29 mouse cellular contexts compared by ENCODE assay signal in genomic region chr2:59364156-59364842, GRCm38 (mm10).
DNase-seq lines count a peak whose midpoint lies in the region; ATAC-seq and TF ChIP-seq lines count a peak whose summit lies in the region.
"Had no signal": no experiment of that assay in that cellular context is flagged by ENCODE, and none has a peak within 500 bp of the region (broad histone marks: within the 10 kb centered on the region; RNA-seq: fewer than 3 reads in every experiment).

No protein-coding gene starts in this region.

- no peaks in the 10 kb centered on the region for H3K9me3 ChIP-seq in heart, embryonic 11.5 days (replicated peaks; ENCODE audit: control insufficient read depth, low read length)
- no peaks in the 10 kb centered on the region for H3K9me3 ChIP-seq in heart, postnatal 0 days (replicated peaks; ENCODE audit: control insufficient read depth, low read length)
- H3K9me3 ChIP-seq: embryonic facial prominence, embryonic 12.5 days; forebrain, embryonic 12.5 days; hindbrain, embryonic 10.5 days; kidney, embryonic 15.5 days; limb, embryonic 13.5 days; liver, embryonic 13.5 days; neural tube, embryonic 15.5 days had no signal

- peaks cover 13% of the 10 kb centered on the region; the same call in 1 of the 2 replicates for H3K4me1 ChIP-seq in heart, embryonic 11.5 days (ENCODE audit: control insufficient read depth, insufficient read depth, low read length)
- peaks cover 13% of the 10 kb centered on the region; the same call in 1 of the 2 replicates for H3K4me1 ChIP-seq in heart, postnatal 0 days (ENCODE audit: control insufficient read depth, insufficient read depth)
- H3K4me1 ChIP-seq: kidney, embryonic 15.5 days; liver, embryonic 13.5 days had no signal

- ATAC-seq in heart, embryonic 11.5 days (replicated peaks; ENCODE audit: insufficient number of reproducible peaks, low FRiP score, low TSS enrichment) = no peak
- no peak for ATAC-seq in heart, postnatal 0 days (ENCODE audit: insufficient read depth, low read depth)
- ATAC-seq: hindbrain, postnatal 0 days had no signal

- no peak for TF ChIP-seq EP300 in heart, postnatal 0 days (IDR thresholded peaks at IDR 0.05; ENCODE audit: low read depth)

- H3K4me2 ChIP-seq in heart, embryonic 11.5 days = no peak overlapping the region
- H3K4me2 ChIP-seq in heart, postnatal 0 days (ENCODE audit: low read depth, low read length) = no peak overlapping the region
- peak overlapping the region; percentile 37 for H3K4me2 ChIP-seq in myocyte (ENCODE audit: low read depth)
- H3K4me2 ChIP-seq: embryonic facial prominence, embryonic 12.5 days; forebrain, embryonic 12.5 days; kidney, embryonic 15.5 days; limb, embryonic 13.5 days; liver, embryonic 13.5 days; lung, embryonic 14.5 days; neural tube, embryonic 15.5 days had no signal

- no peak for TF ChIP-seq POLR2A in myocyte (IDR thresholded peaks at IDR 0.05; ENCODE audit: insufficient read length, low read depth)

- H3K9ac ChIP-seq in heart, embryonic 11.5 days (ENCODE audit: low read depth, low read length) = no peak overlapping the region
- H3K9ac ChIP-seq in heart, postnatal 0 days (replicated peaks; ENCODE audit: low read depth, low read length) = no peak overlapping the region
- H3K9ac ChIP-seq: embryonic facial prominence, embryonic 12.5 days; forebrain, embryonic 12.5 days; kidney, embryonic 15.5 days; limb, embryonic 13.5 days; liver, embryonic 13.5 days; lung, embryonic 14.5 days; neural tube, embryonic 15.5 days had no signal

- H3K27me3 ChIP-seq in heart, embryonic 11.5 days (ENCODE audit: control insufficient read depth, insufficient read depth, low read length) = no peaks in the 10 kb centered on the region
- H3K27me3 ChIP-seq in heart, postnatal 0 days (ENCODE audit: control insufficient read depth, insufficient read depth, low read length) = no peaks in the 10 kb centered on the region
- no peaks in the 10 kb centered on the region for H3K27me3 ChIP-seq in myocyte (ENCODE audit: control insufficient read depth, insufficient read depth, insufficient read length)
- H3K27me3 ChIP-seq: embryonic facial prominence, embryonic 12.5 days; forebrain, embryonic 12.5 days; kidney, embryonic 15.5 days; limb, embryonic 13.5 days; liver, embryonic 13.5 days; megakaryocyte, embryonic 14.5 days; neural tube, embryonic 15.5 days had no signal

- WGBS in heart, embryonic 11.5 days (ENCODE audit: insufficient replicate concordance) = 62% methylated on average over 3 of the region's 3 CpGs
- 42% methylated on average over 3 of the region's 3 CpGs for WGBS in heart, postnatal 0 days

- H3K27ac ChIP-seq in heart, embryonic 11.5 days (ENCODE audit: low read depth, low read length) = peak overlapping the region; percentile 50
- H3K27ac ChIP-seq in heart, postnatal 0 days (ENCODE audit: low read depth) = peak overlapping the region; percentile 48; the same call in 1 of the 2 replicates
- H3K27ac ChIP-seq: embryonic facial prominence, embryonic 12.5 days; forebrain, embryonic 12.5 days; hindbrain, embryonic 10.5 days; hindbrain, postnatal 0 days; kidney, embryonic 15.5 days; limb, embryonic 13.5 days; liver, embryonic 13.5 days; neural tube, embryonic 15.5 days had no signal

- TF ChIP-seq CTCF in heart, postnatal 0 days (IDR thresholded peaks at IDR 0.05; ENCODE audit: low read depth) = no peak

- no peaks in the 10 kb centered on the region for H3K36me3 ChIP-seq in heart, embryonic 11.5 days (ENCODE audit: control insufficient read depth, insufficient read depth, low read length)
- no peaks in the 10 kb centered on the region for H3K36me3 ChIP-seq in heart, postnatal 0 days (replicated peaks; ENCODE audit: control insufficient read depth, insufficient read depth, low read length)
- H3K36me3 ChIP-seq in myocyte (ENCODE audit: control insufficient read depth, insufficient read depth) = no peaks in the 10 kb centered on the region
- H3K36me3 ChIP-seq: embryonic facial prominence, embryonic 12.5 days; forebrain, embryonic 12.5 days; hindbrain, embryonic 10.5 days; kidney, embryonic 15.5 days; limb, embryonic 13.5 days; liver, embryonic 13.5 days; neural tube, embryonic 15.5 days had no signal

- no peaks in the 10 kb centered on the region for H3K79me2 ChIP-seq in myocyte (ENCODE audit: control insufficient read depth, insufficient read depth)

- no peak overlapping the region for H3K4me3 ChIP-seq in heart, embryonic 11.5 days (ENCODE audit: low read depth, low read length)
- H3K4me3 ChIP-seq in heart, postnatal 0 days (ENCODE audit: low read depth, low read length) = no peak overlapping the region
- no peak overlapping the region for H3K4me3 ChIP-seq in myocyte
- H3K4me3 ChIP-seq: embryonic facial prominence, embryonic 12.5 days; erythroblast, embryonic 14.5 days; forebrain, embryonic 12.5 days; hindbrain, embryonic 10.5 days; kidney, embryonic 15.5 days; limb, embryonic 13.5 days; liver, embryonic 13.5 days; megakaryocyte, embryonic 14.5 days; neural tube, embryonic 15.5 days had no signal

- intact Hi-C loops in heart, postnatal 25 days (cut with DNase I) = no loop called here

- no peak for DNase-seq in heart, postnatal 4 days
- peak; percentile 29 for DNase-seq in heart, postnatal 0 days (ENCODE audit: low spot score)
- no peak for DNase-seq in heart, postnatal 25 days (ENCODE audit: low spot score)
- peak; percentile 54 for DNase-seq in NIH3T3 (ENCODE audit: low read depth)
- DNase-seq in ovary, adult 18-20 months (ENCODE audit: low spot score) = no peak
- DNase-seq in right cerebral cortex, postnatal 36 days (ENCODE audit: low spot score in 2 of 2) = no peak
- DNase-seq: adrenal gland, adult 8-10 months; cerebellum, adult 18-20 months; cerebellum, postnatal 14 days; gastrocnemius, postnatal 25 days; kidney, adult 11 months; kidney, postnatal 36 days; liver, embryonic 13.5 days; lung, embryonic 14.5 days; lung, postnatal 36 days; midbrain, embryonic 14.5 days; thymus, adult 18-20 months; thymus, postnatal 4 days had no signal

- H3ac ChIP-seq in myocyte (ENCODE audit: control insufficient read depth, insufficient read length) = no peak overlapping the region

TF ChIP-seq in myocyte, 11 proteins besides CTCF, POLR2A, EP300 and RAD21:
- TF ChIP-seq POLR2AphosphoS2 (IDR thresholded peaks at IDR 0.05; ENCODE audit: insufficient read length, low read depth) = no peak
- TF ChIP-seq MYOG (IDR thresholded peaks at IDR 0.05; ENCODE audit: control insufficient read depth in 1 of 3, insufficient read depth in 1 of 3, insufficient read length in 2 of 3, low read depth in 2 of 3) = no peak
- TF ChIP-seq TCF3 (IDR thresholded peaks at IDR 0.05; ENCODE audit: insufficient read length, low read depth) = no peak
- peak in 1 of 3 experiments; percentile 5 for TF ChIP-seq MYOD1 (IDR thresholded peaks at IDR 0.05; ENCODE audit: control insufficient read depth in 1 of 3, insufficient read length in 2 of 3, low read depth in 2 of 3)

Comparison
In these comparisons a context has a peak if more than half of its experiments do, and no peak if none do; other contexts are left out.
1. DNase-seq: peak in heart, postnatal 0 days (single experiment) and NIH3T3 (single experiment); none in heart, postnatal 4 days (single experiment), heart, postnatal 25 days (single experiment), ovary, adult 18-20 months (single experiment) and right cerebral cortex, postnatal 36 days (0 of 2).